Mouse (Mus musculus): ENCODE data around the gene Reep3.

Gene Reep3

GRCm38 (mm10) chr10:67083446-67084166, 13.1 kb downstream of the Reep3 start:
- no peak for DNase-seq (ENCODE audit: inconsistent ontology term)

- no peak for DNase-seq (ENCODE audit: inconsistent ontology term)
These were observed 14.2 kb downstream of the Reep3 start for GRCm38 (mm10) chr10:67082531-67082930.

GRCm38 (mm10) chr10:67081206-67082007, 15.3 kb downstream of the Reep3 start:
- no peak for DNase-seq (ENCODE audit: inconsistent ontology term)

- no peak for DNase-seq (ENCODE audit: inconsistent ontology term)
These were observed 17.7 kb downstream of the Reep3 start for GRCm38 (mm10) chr10:67079030-67079429.

- peak; percentile 38 for DNase-seq (ENCODE audit: inconsistent ontology term)
These were observed 20.5 kb downstream of the Reep3 start for GRCm38 (mm10) chr10:67075931-67076878.

GRCm38 (mm10) chr10:67073577-67073976, 23.2 kb downstream of the Reep3 start:
- DNase-seq (ENCODE audit: inconsistent ontology term), result no peak

- no peak for DNase-seq (ENCODE audit: inconsistent ontology term)
These were observed 24.1 kb downstream of the Reep3 start for GRCm38 (mm10) chr10:67072600-67072999.

- DNase-seq (ENCODE audit: inconsistent ontology term), result no peak
These were observed 24.9 kb downstream of the Reep3 start for GRCm38 (mm10) chr10:67071884-67072283.

- peak; percentile 70 for DNase-seq (ENCODE audit: inconsistent ontology term)
These were observed 25.4 kb downstream of the Reep3 start for GRCm38 (mm10) chr10:67071389-67071788.

GRCm38 (mm10) chr10:67069013-67069412, 27.7 kb downstream of the Reep3 start:
- DNase-seq (ENCODE audit: inconsistent ontology term), result no peak

GRCm38 (mm10) chr10:67066421-67066820, 30.3 kb downstream of the Reep3 start:
- no peak for DNase-seq (ENCODE audit: inconsistent ontology term)

- no peak for DNase-seq (ENCODE audit: inconsistent ontology term)
These were observed 30.8 kb downstream of the Reep3 start for GRCm38 (mm10) chr10:67065927-67066326.

- DNase-seq (ENCODE audit: inconsistent ontology term), result no peak
These were observed 31.4 kb downstream of the Reep3 start for GRCm38 (mm10) chr10:67065277-67065887.

- DNase-seq (ENCODE audit: inconsistent ontology term), result no peak
These were observed 34.9 kb downstream of the Reep3 start for GRCm38 (mm10) chr10:67061823-67062222.

GRCm38 (mm10) chr10:67061367-67061801, 35.4 kb downstream of the Reep3 start:
- DNase-seq (ENCODE audit: inconsistent ontology term), result peak; percentile 84

- DNase-seq (ENCODE audit: inconsistent ontology term), result no peak
These were observed 38.0 kb downstream of the Reep3 start for GRCm38 (mm10) chr10:67058702-67059101.

GRCm38 (mm10) chr10:67058297-67058696, 38.4 kb downstream of the Reep3 start:
- peak; percentile 88 for DNase-seq (ENCODE audit: inconsistent ontology term)

- DNase-seq (ENCODE audit: inconsistent ontology term), result no peak
These were observed 39.0 kb downstream of the Reep3 start for GRCm38 (mm10) chr10:67057696-67058095.

GRCm38 (mm10) chr10:67057208-67057607, 39.5 kb downstream of the Reep3 start:
- no peak for DNase-seq (ENCODE audit: inconsistent ontology term)

- DNase-seq (ENCODE audit: inconsistent ontology term), result no peak
These were observed 40.6 kb downstream of the Reep3 start for GRCm38 (mm10) chr10:67055867-67056856.

Measured in Muller cell, postnatal 12 days (primary cell).